Mouse (Mus musculus) left cerebral cortex, adult 2 months (tissue): ENCODE measurements around the gene Cdc42bpg. TPM values are rescaled to one million over a fixed set of nuclear protein-coding genes. Genes with fewer than 3 reads are reported as not detected.

Source experiments
- DNase-seq, 2 experiments: peaks; one replicate each; pipeline ENCODE4 v3.0.0; 2021 to 2022; ENCODE audit warnings: low spot score in 2 of 2, mixed read lengths in 1 of 2; ENCODE audit errors: extremely low spot score in 1 of 2
- H3K27ac ChIP-seq: fragments of 200-600 bp; 2 replicates; pipeline ENCODE4 v1.8.1; 2022
- H3K4me3 ChIP-seq: fragments of 200-600 bp; 2 replicates; pipeline ENCODE4 v1.8.1; 2022
- CTCF ChIP-seq: fragments of 200-600 bp; IDR thresholded peaks from 2 replicates; pipeline ENCODE4 v1.8.1; 2022; ENCODE audit warnings: antibody characterized with exemption, mild to moderate bottlenecking, moderate library complexity
- intact Hi-C: fragments of 180-260 bp; cut with DNase I; formaldehyde crosslinking; loops from one replicate; pipeline ENCODE4 v1.15.1; 2025
- long read RNA-seq, 2 experiments: library from polyadenylated mRNA; stranded (forward); transcript quantifications; one replicate each; pipeline ENCODE4 v2.0.0; 2021; ENCODE audit warnings: borderline mapping rate in 2 of 2
- total RNA-seq, 2 experiments: library from RNA; stranded (reverse); gene quantifications; 2 replicates each; pipeline ENCODE4 v1.2.3; 2021

Gene Cdc42bpg
- 1 to 10 TPM; 3.4 to 4.1 TPM for total RNA-seq
- long read RNA-seq, experiment 1, partial matches to known transcripts, result 0 of 1 reads
- long read RNA-seq, experiment 1, other reads (novel, unspliced or antisense), result 1 of 1 reads
- long read RNA-seq, experiment 2, result 0 reads

- Histone ChIP-seq H3K27ac (no peak within 1 kb of the TSS; the same call in 1 of the 2 replicates), H3K4me3 (peak within 1 kb of the TSS; percentile 45)
- no peak for TF ChIP-seq CTCF
- intact Hi-C loops, result no loop called here
- peak; percentile 33 to 50 for DNase-seq
Observed at GRCm38 (mm10) chr19:6306137-6306551, at the start of gene Cdc42bpg. Gene Cdc42bpg (plus strand): TSS chr19:6306456.

- peak; percentile 40 for TF ChIP-seq CTCF
- intact Hi-C loops, result no loop called here
- H3K27ac ChIP-seq, result no peak overlapping the region
- H3K4me3 ChIP-seq, result no peak overlapping the region
- DNase-seq, result no peak
Observed at GRCm38 (mm10) chr19:6260428-6260827, 45.8 kb upstream of the Cdc42bpg start.

- TF ChIP-seq CTCF, result peak; percentile 49
- intact Hi-C loops, result no loop called here
- DNase-seq, result no peak
- Histone ChIP-seq H3K4me3 (no peak overlapping the region), H3K27ac (no peak overlapping the region)
Observed at GRCm38 (mm10) chr19:6260946-6261345, 45.3 kb upstream of the Cdc42bpg start.

- DNase-seq, result no peak
- intact Hi-C loops, result no loop called here
- Histone ChIP-seq H3K27ac (no peak overlapping the region), H3K4me3 (no peak overlapping the region)
- TF ChIP-seq CTCF, result no peak
Observed at GRCm38 (mm10) chr19:6261379-6261778, 44.9 kb upstream of the Cdc42bpg start.

GRCm38 (mm10) chr19:6262222-6262621 lies 44.0 kb upstream of the Cdc42bpg start:
- peak; percentile 47 to 59 for DNase-seq
- Histone ChIP-seq H3K4me3 (no peak overlapping the region), H3K27ac (no peak overlapping the region)
- intact Hi-C loops, result no loop called here
- TF ChIP-seq CTCF, result peak; percentile 90

- intact Hi-C loops, result no loop called here
Observed at GRCm38 (mm10) chr19:6262839-6263433, 43.3 kb upstream of the Cdc42bpg start.

GRCm38 (mm10) chr19:6264200-6264599 lies 42.1 kb upstream of the Cdc42bpg start:
- peak in 1 of 2 experiments; percentile 52 for DNase-seq
- intact Hi-C loops, result no loop called here
- no peak overlapping the region for H3K4me3 ChIP-seq
- no peak for TF ChIP-seq CTCF
- H3K27ac ChIP-seq, result peak overlapping the region; percentile 57

More at GRCm38 (mm10) chr19:6262839-6263433, 43.3 kb upstream of the Cdc42bpg start:
- DNase-seq, result no peak
- TF ChIP-seq CTCF, result no peak
- Histone ChIP-seq H3K4me3 (no peak overlapping the region), H3K27ac (no peak overlapping the region)

GRCm38 (mm10) chr19:6264945-6265344 lies 41.3 kb upstream of the Cdc42bpg start:
- no peak for DNase-seq
- H3K4me3 ChIP-seq, result no peak overlapping the region
- H3K27ac ChIP-seq, result no peak overlapping the region
- intact Hi-C loops, result no loop called here
- TF ChIP-seq CTCF, result no peak

- no peak overlapping the region for H3K4me3 ChIP-seq
- TF ChIP-seq CTCF, result peak; percentile 30
- intact Hi-C loops, result no loop called here
- no peak overlapping the region for H3K27ac ChIP-seq
- no peak for DNase-seq
Observed at GRCm38 (mm10) chr19:6265727-6266182, 40.5 kb upstream of the Cdc42bpg start.

- intact Hi-C loops, result loop anchor here (1.0 to 2.0 kb wide), 2 partner anchors 38 to 63 kb away; no protein-coding TSS in a partner anchor
- Histone ChIP-seq H3K4me3 (no peak overlapping the region), H3K27ac (no peak overlapping the region)
- no peak for DNase-seq
- no peak for TF ChIP-seq CTCF
Observed at GRCm38 (mm10) chr19:6267306-6268169, 38.7 kb upstream of the Cdc42bpg start.

- no peak overlapping the region for H3K4me3 ChIP-seq
- intact Hi-C loops, result loop anchor here (1.0 to 2.0 kb wide), 2 partner anchors 37 to 63 kb away; no protein-coding TSS in a partner anchor
- no peak overlapping the region for H3K27ac ChIP-seq
- TF ChIP-seq CTCF, result peak; percentile 95
- peak; percentile 76 to 84 for DNase-seq
Observed at GRCm38 (mm10) chr19:6268170-6268528, 38.1 kb upstream of the Cdc42bpg start.

GRCm38 (mm10) chr19:6268670-6269132 lies 37.6 kb upstream of the Cdc42bpg start:
- DNase-seq, result no peak
- no peak overlapping the region for H3K4me3 ChIP-seq
- no peak overlapping the region for H3K27ac ChIP-seq
- no peak for TF ChIP-seq CTCF
- intact Hi-C loops, result loop anchor here (1.0 to 2.0 kb wide), 2 partner anchors 37 to 62 kb away; no protein-coding TSS in a partner anchor
